Mouse (Mus musculus) left cerebral cortex, adult 9 months (tissue): ENCODE results near the gene Lmntd1.

Experiments used
- DNase-seq, 2 experiments: peaks; one replicate each; pipeline ENCODE4 v3.0.0; 2022; ENCODE audit warnings: low spot score in 2 of 2

Gene Lmntd1

GRCm38 (mm10) chr6:145495731-145496130 is 118.4 kb downstream of the Lmntd1 start:
- DNase-seq, result no peak

DNA sequence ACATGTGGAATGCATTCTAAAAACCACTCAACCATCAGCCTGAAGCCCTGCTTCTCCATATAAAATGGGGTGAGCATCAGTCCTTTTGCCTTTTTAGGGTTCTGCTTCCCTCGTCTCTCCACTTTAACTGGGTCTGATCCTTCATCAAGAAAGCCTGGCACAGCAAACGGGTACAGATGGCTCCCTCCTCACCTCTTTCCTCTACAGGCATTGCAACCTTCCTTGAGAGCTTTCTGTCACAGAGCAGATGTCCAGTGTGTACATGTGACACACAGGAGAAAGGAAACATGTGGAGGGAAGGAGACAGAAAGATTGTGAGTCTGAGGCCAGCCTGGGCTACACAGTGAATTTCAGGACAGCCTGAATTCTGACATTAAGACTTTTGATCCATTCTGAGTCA is 125.9 kb downstream of the Lmntd1 start:
- no peak for DNase-seq

DNA sequence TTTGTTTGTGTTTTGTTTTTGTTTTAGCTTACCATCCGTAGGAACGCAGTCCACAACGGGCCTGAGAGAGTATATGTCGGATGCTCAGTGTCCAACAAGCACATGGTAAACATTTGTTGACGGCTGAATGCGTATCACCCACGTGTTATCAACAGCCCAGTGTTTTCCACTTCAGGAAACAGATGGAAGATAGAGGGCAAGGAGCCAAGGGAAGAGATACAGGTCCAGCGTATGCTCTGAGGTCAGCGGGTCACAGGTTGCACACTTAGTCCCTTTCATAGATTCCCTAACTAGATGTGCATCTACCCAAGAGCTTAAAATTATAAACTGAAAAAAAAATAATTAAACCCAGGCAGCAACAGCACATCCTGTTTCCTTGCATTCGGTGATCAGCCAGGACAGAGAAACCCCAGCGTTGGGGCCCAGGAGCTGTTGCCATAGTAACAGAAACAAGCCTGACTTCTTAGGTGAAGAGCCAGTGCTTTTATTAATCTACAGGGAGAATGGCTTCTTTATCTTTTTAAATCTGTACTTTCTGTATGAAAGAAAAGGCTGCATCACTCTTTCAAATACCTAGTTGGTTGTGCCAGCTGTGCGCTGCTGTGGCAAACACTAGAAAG is 128.0 kb downstream of the Lmntd1 start:
- DNase-seq, result no peak

GRCm38 (mm10) chr6:145483318-145483674 is 130.8 kb downstream of the Lmntd1 start:
- no peak for DNase-seq

DNA sequence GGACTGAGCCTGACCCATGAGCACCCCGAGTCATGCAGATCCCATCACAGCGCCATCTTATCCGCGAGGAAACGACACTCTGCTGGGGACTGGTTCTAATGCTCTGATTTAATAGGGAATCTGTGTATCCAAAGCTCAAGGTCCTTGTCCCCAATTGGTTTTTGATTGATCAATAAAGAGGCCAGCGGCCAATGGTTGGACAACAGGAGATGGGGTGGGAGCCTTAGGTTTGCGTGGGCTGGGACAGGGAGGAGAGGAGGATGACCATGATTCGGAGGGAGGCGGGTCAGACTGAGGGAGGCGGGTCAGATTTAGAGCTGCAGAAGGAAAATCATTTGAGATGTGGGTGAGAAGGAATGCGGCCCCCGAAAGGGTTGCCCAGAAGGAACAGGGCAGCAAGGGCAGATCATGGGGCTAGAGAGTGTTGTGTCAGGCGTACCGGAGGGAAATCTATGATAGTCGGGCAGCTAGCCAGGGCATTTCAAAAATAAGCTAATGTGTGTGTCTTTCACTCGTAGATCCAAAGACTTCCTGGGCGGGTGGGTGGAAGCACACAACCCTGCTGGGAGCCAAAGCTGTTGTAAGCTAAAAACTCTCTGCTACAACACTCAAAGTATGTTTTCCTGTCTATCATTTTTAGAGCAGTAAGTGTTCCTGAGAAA is 131.3 kb downstream of the Lmntd1 start:
- DNase-seq, result peak in 1 of 2 experiments; percentile 9

GRCm38 (mm10) chr6:145481938-145482337 is 132.2 kb downstream of the Lmntd1 start:
- no peak for DNase-seq

DNA sequence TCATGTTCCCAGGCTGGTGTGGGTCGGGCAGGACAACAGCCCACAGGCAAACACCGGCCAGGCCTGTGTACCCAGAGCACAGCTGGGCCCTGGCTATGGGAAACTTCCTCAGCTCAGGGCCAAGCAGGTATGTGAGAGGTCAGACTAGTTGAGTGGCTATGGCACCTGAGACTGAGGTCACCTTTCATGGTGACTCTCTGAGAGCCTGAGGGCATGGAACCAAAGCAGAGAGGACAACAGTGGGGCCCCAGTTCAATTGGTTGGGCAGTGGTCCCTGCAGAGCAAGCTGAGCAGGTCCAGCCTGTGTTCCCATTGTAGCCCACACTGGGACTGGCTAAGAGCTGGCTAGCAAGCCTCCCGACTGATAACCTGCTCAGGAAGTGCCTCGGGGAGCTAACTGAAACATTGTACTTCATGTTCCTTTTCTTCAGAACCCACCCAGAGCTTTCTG is 135.3 kb downstream of the Lmntd1 start:
- DNase-seq, result no peak

DNA sequence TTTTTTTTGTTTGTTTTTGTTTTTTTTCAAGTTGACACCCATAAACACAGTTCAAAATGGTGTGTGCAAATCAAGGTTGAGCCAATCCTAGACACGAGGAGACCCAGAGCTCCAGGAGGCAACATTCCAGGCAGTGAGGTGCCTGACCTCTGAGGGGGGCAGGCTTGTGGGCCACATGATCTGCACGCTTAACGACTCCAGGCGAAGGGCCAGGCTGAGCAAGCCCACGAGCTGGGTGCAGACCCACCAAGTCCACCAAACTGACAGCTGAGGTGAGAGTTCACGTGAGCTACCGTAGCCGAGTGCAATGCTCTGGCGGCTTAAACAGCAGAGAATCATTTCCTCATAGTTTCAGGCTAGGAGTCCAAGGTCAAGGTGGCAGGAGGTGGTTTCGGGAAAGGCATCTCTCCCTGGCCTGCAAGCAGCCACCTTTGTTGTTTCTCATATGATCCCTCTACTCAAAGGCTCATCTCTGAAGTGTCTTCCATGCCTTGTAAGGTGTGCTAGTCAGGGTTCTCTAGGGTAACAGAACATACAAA is 136.7 kb downstream of the Lmntd1 start:
- no peak for DNase-seq

- DNase-seq, result no peak
Observed at GRCm38 (mm10) chr6:145471638-145472247, 142.4 kb downstream of the Lmntd1 start.

- no peak for DNase-seq
Observed at GRCm38 (mm10) chr6:145469260-145469943, 144.7 kb downstream of the Lmntd1 start.

GRCm38 (mm10) chr6:145464027-145464426 is 150.1 kb downstream of the Lmntd1 start:
- no peak for DNase-seq

- no peak for DNase-seq
Observed at GRCm38 (mm10) chr6:145462677-145463245, 151.4 kb downstream of the Lmntd1 start.

DNA sequence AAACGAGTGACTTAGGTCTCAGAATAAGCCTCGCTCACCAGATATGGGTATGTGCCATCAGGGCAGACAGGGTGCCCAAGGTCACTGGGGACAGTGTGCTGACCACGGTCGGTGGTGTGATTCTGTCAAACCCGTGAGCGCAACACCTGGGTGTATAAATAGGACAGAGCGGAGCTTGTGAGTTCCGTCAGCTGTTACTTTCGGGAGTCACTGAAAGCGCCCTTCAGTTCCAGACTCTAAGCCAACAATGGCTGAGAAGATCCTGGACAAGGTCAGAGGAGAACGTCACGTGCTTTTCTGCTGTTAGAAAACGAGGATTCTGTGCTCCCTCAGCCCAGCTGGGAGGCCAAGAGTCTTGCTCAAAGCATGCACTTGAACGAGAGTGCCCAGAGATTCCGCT is 157.1 kb downstream of the Lmntd1 start:
- DNase-seq, result no peak

DNA sequence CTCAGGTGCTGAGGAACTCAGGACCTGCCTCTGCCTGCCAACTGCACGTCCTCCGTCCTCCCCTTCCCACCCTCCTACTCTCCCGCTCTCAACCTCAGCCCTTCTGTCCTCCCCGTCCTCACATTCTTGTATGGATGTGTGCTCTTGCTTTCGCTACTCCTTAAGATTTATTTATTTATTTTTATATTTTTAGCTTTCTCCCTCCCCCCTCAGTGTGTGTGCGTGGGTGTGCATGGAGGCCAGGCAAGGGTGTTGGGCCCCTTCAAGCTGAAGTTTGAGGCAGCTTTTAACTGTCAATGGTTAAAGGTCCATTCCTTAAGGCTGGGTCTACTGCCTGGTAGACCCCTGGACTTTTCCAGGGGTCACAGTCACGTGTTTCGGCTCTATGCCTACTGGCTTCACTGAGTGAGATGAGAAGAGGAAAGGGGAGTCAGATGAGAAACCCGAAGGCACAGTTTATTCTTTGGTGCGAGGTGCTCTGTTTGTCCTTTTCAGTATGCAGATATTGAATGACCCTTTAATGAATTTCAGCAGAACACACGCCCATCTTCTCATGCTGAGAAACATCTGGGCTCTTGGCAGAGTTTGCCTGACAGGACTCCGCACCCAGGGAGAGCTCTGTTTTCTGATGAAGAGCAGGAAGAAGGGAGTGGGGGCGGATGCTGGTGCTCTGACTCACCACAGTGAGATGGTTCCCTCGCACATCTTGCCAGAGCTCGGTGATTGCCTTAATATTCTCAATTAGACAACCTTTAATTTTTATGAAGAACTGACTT is 163.3 kb downstream of the Lmntd1 start:
- DNase-seq, result peak; percentile 25 to 51

GRCm38 (mm10) chr6:145448361-145448760 is 165.8 kb downstream of the Lmntd1 start:
- no peak for DNase-seq

DNA sequence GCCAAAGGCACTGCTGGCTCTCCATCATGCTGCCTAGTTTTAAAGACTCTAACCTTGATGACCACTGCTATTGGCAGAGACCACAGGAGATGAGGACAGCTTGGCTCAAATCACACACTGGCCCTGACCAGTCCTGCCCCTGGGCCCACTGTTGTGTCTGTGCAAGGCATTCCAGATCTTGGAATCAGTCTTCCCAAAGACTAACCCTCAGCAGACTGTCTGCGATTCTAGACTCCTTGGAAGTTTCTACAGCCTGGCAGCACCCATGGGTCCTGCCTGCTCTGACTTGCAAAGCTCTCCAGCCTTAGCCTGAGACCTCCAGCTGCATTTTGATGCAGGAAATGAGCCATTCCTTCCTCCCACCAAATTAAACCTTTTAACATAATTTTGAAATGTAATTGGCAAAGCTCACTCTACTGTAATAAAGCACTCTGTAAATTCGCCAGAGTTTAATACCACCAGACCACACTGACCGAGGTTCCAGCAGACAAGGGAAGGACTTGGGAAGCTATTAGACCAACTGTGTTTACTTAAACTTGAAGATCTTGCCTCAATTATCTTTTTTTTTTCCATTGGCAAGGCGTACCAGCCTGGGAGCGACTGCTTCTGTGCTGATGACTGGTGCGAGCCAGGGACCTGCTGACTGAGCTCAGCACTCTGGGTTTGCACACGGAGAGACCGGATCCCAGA is 168.2 kb downstream of the Lmntd1 start:
- DNase-seq, result no peak

GRCm38 (mm10) chr6:145445380-145445779 is 168.7 kb downstream of the Lmntd1 start:
- DNase-seq, result no peak

DNA sequence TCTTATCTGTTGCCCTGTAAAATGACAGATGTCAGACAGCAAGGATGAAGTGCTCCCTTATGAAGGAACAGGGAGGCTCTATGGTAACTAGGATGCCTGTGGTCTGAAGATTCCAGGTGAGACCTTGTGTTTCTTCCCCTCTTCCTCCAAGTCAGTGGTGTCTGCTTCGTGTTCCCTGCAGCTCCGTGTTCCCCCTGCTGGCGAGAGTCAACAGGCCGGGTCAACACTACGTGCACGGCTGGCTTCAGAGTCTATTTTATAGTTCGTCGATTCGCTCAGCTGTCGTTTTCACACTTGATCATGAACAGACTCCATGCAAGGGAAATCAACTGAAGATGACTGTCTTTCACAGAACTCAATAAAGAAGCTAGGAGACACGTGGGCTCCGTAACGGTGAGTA is 171.3 kb downstream of the Lmntd1 start:
- DNase-seq, result no peak

DNA sequence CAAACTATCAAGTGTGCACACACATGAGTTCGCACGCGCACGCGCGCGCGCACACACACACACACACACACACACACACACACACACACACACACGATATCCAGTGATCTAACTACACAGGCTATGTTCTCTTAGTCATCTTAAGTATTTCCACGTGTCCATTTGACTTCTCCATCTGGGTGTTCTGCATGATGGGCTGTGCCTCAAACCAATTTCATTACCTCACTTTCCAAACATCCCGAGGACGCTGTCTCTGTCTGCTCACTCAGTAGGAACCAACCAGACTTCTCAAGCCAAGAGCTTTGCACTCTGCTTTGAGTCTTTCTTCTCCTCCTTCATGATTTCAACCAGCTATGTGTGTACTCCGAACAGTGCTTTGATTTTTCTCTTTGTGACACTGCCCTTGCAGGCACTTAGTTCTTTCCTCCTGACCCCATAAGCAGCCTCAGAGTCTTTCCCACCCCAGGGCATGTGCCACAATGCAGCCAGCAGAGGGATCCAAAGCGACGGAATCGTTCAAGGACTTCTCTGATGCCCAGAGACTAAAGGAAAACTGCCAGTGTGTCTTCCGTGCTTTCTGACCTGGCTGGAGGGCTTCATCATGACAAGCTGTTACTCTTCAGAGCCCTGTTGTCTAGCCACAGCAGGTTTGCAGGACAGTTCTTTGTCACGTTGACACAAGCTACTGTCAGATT is 172.6 kb downstream of the Lmntd1 start:
- DNase-seq, result no peak

DNA sequence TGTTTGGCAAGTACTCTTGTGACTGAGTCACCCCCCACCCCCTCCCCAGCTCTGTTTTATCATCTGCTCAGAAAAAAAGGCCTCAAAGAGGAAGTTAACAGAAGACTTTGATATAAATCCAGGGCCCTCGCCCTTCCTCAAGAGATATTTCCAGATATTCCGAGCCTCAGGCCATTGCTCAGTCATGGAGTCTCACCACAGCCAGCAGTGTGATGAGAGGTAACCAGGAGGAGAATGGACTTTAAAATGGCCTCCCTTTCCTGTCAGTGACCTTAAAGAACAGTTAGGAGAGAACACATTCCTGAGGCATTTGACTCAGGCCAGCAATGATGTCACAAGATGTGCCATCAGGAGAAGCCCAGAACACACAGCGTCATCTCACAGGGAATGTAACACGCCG is 175.3 kb downstream of the Lmntd1 start:
- no peak for DNase-seq
